In the genomic region with DNA sequence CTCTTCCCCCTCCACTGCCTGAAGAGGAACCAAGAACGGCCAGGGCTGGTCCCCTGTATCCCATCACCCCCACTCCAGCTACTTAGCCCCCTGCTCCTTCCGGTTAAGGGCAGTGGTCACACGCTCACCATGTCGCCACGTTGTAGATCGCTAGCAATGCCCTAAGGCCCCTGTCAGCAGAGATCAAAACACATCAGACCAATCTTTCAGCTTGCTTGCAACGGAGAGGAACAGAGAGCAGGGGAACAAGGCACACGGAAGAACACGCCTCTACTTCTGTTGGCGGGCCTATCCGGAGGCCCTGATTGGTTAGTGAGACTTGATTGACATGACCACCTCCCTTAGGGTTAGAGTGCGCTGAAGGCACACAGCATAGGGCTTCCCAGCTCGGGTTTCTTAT, we compare ENCODE assay signal across 8 mouse cellular contexts. TPM values are rescaled to one million over a fixed set of nuclear protein-coding genes. Genes with fewer than 3 reads are reported as not detected.
DNase-seq lines count a peak whose midpoint lies in the region; ATAC-seq lines count a peak whose summit lies in the region.
"Not testable (repeated sequence)": the region's sequence is repeated elsewhere in the genome, so short reads cannot be mapped to it uniquely, and the experiment has no call there.

A gene (minus strand): TSS at position 226 of the 400 bp plus-strand sequence.

- peak; percentile 11 to 41 for DNase-seq in CD8-positive naive resting alpha-beta T cell, adult 2 months (ENCODE audit: low read depth in 2 of 2, low spot score in 2 of 2)
- DNase-seq in c-Kit-positive CD71-positive TER-119-negative erythroid progenitor cells, embryonic 14.5 days (ENCODE audit: low read depth), result peak; percentile 46
- DNase-seq in heart, postnatal 25 days (ENCODE audit: low spot score), result peak; percentile 28
- peak; percentile 64 to 76 for DNase-seq in kidney, postnatal 4 days
- peak; percentile 61 for DNase-seq in liver, embryonic 13.5 days
- DNase-seq in naive thymus-derived CD4-positive, alpha-beta T cell, adult 2 months (ENCODE audit: low read depth), result peak; percentile 77
- DNase-seq in splenic B cell, adult 2 months (ENCODE audit: low read depth, low spot score), result peak; percentile 81

- H3K4me2 ChIP-seq in forebrain, embryonic 15.5 days (replicated peaks), result peak within 1 kb of the TSS; percentile 37
- H3K4me2 ChIP-seq in liver, embryonic 13.5 days, result peak within 1 kb of the TSS; percentile 63

- H3K9ac ChIP-seq in forebrain, embryonic 15.5 days (replicated peaks), result peak within 1 kb of the TSS; percentile 32; the same call in 1 of the 2 replicates
- H3K9ac ChIP-seq in liver, embryonic 13.5 days, result peak within 1 kb of the TSS; percentile 77

- not testable (repeated sequence) for H3K9me3 ChIP-seq in forebrain, embryonic 15.5 days; liver, embryonic 13.5 days (replicated peaks)

- not testable (repeated sequence) for H3K27me3 ChIP-seq in forebrain, embryonic 15.5 days; liver, embryonic 13.5 days; splenic B cell, adult 2 months (ENCODE audit: control insufficient read depth, insufficient read depth, low read length, poor library complexity, severe bottlenecking)

- not testable (repeated sequence) for H3K4me1 ChIP-seq in forebrain, embryonic 15.5 days; liver, embryonic 13.5 days (replicated peaks)

- WGBS in forebrain, embryonic 15.5 days, result 7% methylated on average over 13 of the region's 13 CpGs
- whole genome bisulfite sequencing in liver, embryonic 13.5 days (ENCODE audit: insufficient replicate concordance), result 9% methylated on average over 13 of the region's 13 CpGs

- intact Hi-C loops in heart, postnatal 25 days (cut with DNase I), result not testable (repeated sequence)

- H3K27ac ChIP-seq in forebrain, embryonic 15.5 days (replicated peaks), result not testable (repeated sequence)
- peak within 1 kb of the TSS; percentile 55 for H3K27ac ChIP-seq in liver, embryonic 13.5 days

- H3K4me3 ChIP-seq in forebrain, embryonic 15.5 days, result peak within 1 kb of the TSS; percentile 40
- H3K4me3 ChIP-seq in liver, embryonic 13.5 days (replicated peaks), result peak within 1 kb of the TSS; percentile 67

- ATAC-seq in forebrain, embryonic 15.5 days (replicated peaks), result not testable (repeated sequence)
- ATAC-seq in liver, embryonic 13.5 days (ENCODE audit: low read depth), result peak; percentile 68

- not testable (repeated sequence) for H3K36me3 ChIP-seq in forebrain, embryonic 15.5 days; liver, embryonic 13.5 days; splenic B cell, adult 2 months (ENCODE audit: control insufficient read depth, insufficient read depth, low read length, poor library complexity, severe bottlenecking)

RNA-seq across cellular contexts. Expression of the gene that starts here (rescaled TPM):
- 2.1 and 2.4 TPM in 2 replicates for polyA plus RNA-seq in forebrain, embryonic 15.5 days (2015; fragmentation: Nextera tagmentation; extraction: Ambion mirVana)
- under 1 TPM; 0.47 to 0.53 TPM for total RNA-seq in heart, postnatal 25 days (2021)
- 4.1 and 4.6 TPM in 2 replicates for polyA plus RNA-seq in liver, embryonic 13.5 days (2015; fragmentation: Nextera tagmentation; extraction: Ambion mirVana)

Comparison
In these comparisons a context has a peak if more than half of its experiments do, and no peak if none do; other contexts are left out.
1. Peak in DNase-seq in heart, postnatal 25 days; RNA of the gene not detected or under 1 TPM.
2. DNase-seq: peak in every context shown above with its lines; median percentile 81 in splenic B cell, adult 2 months; 77 in naive thymus-derived CD4-positive, alpha-beta T cell, adult 2 months; 70 in kidney, postnatal 4 days; 61 in liver, embryonic 13.5 days; 46 in c-Kit-positive CD71-positive TER-119-negative erythroid progenitor cells, embryonic 14.5 days; 28 in heart, postnatal 25 days; 26 in CD8-positive naive resting alpha-beta T cell, adult 2 months.